Mouse (Mus musculus) layer of hippocampus, postnatal 14 days (tissue): ENCODE results near the gene Rftn1. TPM values are rescaled to one million over a fixed set of nuclear protein-coding genes. Genes with fewer than 3 reads are reported as not detected.

Experiments used
- DNase-seq, 2 experiments: peaks; one replicate each; pipeline ENCODE4 v3.0.0; 2021 to 2022; ENCODE audit warnings: low spot score in 2 of 2, mixed read lengths in 1 of 2
- total RNA-seq, 2 experiments: library from RNA; stranded (reverse); gene quantifications; 2 replicates each; pipeline ENCODE4 v1.2.3; 2021

The Rftn1 gene
- total RNA-seq, 2 experiments from 2014 or later: 12.8 to 14.5 TPM

DNA sequence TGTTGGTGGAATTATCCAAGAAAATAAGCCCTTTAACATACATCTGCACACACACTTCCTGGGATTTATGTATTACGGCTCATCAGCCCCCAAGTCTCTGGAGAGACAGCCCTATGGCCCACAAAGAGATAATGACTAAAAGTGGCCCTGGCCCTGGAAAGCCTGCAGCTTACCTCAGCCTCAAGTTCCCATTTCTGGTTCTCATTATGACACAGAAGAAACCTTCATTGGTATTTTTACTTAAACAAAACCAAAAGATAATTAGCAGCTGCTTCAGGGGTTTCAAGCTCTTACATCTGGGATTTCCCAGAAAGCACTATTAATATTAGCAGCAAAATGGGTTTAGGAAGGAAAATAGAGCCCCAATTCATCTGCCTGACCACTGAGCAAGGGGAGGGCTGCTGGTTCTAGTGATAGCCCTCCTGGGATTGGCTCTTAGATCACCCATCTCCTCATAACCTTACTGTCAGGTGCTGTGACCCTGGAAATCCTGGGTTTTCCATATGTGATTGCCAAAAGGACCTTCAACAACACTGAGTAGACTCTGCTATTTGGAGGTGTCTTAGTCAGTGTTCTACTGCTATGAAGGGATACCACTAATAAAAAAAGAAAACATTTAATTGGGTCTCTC, 14.8 kb upstream of the Rftn1 start:
- no peak for DNase-seq

DNA sequence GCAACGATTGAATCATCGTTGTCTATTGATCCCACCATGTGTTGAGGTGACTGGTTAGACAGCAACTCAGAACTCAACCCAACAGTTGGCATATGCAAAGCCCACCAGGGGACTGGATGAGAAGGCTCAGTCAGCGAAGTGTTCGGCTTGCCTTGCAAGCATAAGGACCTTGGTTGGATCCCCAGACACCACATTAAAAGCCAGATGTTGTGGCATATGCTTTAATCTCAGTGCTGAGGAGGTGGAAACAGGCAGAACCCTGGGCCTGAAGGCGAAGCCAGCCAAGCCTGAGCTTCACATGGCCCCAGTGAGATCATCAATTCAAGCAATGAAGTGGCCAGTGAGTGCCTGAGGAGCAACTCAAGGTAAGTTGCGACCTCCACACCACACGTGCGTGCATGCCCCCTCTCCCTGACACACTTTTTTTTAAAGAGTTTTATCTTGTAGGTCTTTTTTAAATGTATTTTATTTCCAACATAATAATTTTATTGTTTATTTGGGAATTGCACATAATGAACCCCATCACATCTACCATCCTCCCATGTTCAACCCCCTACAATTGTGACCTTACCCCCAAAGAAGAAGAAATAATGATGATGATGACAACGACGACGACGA, 11.5 kb upstream of the Rftn1 start:
- no peak for DNase-seq

DNA sequence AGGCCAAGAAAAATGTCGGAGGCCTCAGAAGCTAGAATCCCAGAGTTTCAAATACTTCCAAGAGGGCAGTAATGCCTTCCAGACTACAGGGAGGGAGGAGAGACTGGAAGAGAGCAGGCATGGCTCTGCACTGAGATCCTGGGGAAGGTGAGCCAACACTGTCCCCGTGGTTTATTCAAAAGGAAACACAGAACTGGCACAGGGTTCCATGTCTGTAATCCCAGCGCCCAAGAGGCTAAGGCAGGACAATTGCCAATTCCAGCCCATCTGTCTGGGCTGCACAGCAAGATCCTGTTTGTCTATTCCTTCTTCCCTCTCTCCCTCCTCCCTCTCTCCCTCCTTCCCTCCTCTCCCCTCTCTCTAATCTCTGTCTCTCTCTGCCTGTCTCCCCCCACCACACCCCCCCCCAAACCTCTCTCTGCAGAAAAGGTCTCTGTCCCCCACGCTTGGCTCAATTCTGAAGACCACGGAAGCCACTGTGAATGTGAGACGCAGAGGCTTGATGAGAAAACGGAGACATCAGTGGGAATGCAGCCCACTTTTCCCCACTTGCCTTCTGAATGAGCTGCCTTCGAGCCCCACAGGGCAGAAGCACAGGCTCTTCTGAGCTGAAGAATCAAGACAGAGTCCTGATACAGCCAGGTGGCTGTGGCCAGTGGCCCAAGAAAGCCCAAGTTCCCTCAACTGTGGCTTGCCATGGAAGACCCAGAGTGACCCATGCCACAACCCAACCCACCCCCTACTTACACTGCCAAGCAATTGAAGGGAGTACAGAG, 8.8 kb upstream of the Rftn1 start:
- DNase-seq: no peak

DNA sequence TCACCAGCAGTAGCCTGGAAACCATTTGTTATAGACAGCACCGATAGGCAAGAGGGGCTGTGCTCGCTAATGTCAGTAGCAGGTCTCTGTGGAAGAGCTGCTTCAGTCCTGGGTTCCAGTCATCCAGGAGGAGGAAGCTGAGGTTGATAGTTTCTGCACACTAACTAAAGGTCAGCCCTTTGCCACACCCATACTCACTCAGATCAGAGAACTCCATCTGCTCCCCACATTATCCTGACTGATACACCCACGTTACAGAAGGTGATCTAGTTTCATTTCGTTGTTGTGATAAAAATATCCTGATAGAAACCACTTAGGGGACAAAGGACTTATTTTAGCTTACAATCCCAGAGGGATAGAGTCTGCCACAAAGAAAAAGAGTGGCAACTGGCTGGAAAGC, 7.1 kb upstream of the Rftn1 start:
- no peak for DNase-seq

DNA sequence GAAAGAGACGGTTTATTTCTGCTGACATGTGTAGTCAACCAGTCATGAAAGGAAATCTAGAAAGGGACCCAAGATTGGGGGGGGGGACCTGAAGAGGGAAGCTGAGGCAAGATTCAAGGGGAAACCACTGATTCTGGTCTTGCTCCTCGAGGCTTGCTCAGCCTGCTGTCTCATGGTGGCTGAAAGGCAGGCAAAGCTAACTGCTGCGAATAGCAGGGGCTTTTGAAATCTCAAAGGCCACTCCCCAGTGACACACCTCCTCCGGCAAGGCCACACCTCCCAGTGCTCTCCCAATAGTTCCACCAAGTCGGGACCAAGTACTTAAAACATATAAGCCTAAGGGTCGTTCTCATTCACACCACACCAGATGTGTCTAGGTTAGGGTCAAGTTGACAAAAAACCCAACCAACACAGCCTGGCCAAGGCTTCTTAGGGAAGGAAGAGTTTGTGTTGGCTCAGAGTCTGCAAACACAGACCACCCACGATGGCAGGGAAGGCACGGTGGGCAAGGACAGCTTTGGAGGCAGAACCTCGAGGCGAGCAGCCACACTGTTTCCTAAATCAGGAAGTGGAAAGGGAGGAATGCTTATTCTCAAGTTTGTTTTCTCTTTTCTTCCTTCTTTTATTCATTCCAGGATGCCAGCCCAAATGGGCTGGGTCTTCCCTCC, 5.7 kb upstream of the Rftn1 start:
- DNase-seq: no peak

DNA sequence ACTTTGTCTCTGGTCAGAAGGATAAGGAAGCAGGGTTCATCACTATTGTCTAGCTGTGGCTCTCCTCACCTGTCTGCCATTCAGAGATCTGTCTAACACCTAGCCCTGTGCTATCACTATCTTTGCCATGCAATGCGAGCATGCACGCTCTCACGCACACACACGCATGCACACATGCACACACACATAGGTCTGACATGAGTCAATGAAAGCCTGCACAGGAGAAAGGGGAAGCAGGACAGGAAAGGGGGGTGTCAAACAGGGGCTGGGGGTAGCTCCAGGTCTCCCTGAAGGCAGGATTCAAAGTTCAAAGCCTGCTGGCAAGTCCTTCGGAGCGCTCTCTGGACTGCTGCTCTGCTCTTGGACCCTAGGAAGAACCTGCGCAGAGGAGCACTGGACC, 4.9 kb upstream of the Rftn1 start:
- no peak for DNase-seq

DNA sequence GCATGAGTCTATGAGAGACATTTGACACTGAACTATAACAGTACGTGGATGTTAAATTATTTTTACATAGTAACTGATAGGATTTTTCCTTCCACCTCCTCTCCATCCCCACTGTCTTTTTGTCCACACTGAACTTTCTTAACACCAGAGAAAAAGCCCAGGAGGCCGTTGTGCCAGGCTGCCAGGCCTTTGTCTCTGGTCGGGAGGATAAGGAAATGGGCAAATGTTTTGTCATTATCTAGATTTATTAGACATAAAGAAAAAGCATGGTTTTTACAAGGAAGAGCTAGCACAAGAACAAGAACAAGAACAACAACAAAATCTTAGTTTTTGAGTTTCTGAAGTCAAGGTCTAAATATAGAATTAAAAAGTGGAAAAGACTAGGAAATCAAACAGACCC, 4.1 kb upstream of the Rftn1 start:
- DNase-seq: no peak

DNA sequence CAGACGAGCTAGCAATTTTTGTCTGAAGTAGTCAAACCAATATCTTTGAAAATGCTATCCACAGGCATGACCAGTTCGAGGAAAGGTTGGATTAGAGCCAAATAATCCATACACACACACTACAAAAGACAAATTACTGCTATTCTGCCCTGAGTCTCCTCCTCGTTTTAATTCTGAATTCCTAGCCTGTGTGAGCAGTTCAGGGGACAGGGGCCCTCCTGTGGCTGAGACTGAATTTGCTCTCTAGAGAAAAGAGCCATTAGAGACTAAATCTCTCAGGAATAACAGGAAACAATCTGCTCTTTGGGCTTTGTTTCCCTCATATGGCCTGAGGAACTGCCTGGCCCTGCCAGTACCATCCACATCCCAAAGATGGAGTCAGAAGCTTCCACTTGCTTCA, 3.2 kb upstream of the Rftn1 start:
- DNase-seq: peak in 1 of 2 experiments; percentile 55

DNA sequence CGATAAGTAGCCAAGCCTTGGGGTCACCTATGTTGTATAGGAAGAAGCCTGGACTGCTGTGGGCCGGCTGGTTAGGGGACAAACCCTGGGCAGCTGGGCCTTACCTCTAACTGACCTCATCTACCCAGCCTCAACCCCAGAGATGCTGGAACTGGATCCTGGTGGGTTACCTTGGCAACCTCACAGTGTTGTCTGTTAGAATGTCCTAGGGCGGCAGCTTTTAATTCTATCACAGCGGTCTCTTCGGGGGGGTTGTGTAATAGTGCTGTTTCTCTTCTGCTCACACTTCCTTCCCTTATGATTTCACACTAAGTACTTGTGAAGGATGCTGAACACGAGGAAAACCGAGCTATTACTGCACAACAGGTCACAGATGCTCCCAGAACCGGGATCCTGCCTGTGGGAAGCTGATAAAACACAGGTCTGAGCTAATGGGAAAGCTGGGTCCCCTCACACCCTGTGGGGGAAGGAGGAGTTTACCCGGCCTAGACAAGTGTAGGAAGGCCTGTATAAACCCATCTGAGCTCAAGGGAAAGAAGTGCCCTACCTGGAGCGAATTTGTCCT, 2.0 kb upstream of the Rftn1 start:
- no peak for DNase-seq

DNA sequence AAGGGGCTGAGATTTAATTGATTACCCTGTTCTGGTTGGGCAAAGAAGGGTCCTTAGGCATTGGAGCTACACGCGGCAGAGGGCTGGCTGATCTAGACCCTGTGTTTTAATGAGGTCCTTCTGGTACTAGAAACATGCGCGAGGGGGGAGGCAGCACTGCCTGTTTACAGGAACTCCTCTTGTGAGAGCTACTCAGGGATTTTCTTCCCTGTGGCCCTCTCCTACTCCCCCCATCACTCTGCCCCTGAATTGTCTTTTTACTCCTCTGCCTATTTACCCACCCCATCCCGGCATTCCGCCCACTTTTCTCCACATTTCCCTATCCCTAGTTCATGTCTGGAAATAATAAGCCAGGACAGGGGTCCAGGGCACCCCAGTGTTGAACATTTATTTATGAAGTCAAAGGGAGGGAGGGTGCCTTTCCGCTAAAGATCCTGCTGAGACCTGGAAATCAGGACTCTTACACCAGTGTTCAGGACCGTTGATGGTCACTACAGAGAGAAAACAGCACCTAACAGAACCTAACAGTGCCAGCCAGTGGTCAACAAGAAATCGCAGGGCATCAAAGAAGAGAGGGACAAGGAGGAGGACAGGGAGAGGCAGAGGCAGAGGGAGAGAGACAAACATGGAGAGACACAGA, 964 bp upstream of the Rftn1 start:
- DNase-seq: no peak

DNA sequence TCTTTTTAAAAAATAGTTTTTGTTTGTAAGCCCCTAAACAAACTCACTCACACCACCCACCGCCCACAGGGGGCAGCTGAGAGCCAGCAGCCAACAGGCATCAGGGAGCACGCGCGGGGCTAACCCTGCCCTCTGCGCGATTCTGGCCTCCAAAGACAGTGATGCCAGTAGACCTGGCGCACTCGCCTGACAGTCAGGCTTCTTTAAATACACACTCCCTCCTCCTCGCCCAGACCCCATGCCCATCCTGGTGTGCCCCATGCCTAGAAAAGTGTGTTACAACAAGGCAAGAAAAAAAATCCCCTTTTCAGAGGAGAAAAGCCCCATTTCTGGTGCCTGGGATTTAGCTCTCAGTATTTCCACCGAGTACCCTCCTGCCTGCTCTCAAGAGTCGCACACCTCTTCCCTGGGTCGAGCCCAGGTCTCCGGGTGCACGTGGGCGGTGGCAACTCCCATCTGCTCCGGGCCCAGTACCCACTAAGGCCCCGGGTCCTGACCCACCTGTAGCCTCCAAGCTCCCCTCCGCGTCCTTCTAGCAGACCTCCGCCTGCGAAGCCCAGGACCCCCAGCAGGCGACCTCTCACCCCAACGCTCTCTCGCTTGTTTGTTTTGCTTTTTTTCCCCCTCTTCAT, 977 bp downstream of the Rftn1 start:
- DNase-seq: peak in 1 of 2 experiments; percentile 42

DNA sequence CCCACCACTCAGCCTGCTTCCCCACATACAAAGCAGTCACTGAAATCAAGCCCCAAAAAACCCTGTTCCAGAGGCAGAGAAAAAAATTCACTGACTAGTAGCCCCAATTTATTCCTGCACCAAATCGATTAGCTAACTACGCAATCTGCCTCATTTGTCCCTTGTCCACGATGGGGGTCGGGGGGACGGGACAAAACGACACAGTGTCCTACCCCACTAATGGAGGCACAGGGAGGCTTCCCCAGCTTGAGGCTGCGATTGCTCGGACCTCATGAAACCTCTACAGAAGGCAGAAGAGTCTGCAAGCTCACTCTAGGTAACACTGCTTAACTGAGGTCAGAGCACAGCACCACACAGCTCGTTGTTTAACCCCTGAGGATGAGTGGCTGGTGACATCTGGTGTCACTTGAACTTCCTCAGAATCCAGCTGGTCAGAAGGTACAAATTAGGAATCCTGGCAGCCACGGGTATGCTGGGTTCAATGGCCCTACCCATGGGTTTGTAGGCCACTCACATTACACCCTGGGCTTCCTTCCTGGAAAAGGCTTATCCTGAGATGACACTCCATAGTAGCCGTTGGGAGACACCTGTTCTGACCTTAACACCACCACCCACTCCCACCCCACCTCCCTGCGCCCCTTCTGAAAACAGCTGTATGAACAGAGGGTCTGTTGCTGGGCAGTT, 1.7 kb downstream of the Rftn1 start:
- DNase-seq: no peak

DNA sequence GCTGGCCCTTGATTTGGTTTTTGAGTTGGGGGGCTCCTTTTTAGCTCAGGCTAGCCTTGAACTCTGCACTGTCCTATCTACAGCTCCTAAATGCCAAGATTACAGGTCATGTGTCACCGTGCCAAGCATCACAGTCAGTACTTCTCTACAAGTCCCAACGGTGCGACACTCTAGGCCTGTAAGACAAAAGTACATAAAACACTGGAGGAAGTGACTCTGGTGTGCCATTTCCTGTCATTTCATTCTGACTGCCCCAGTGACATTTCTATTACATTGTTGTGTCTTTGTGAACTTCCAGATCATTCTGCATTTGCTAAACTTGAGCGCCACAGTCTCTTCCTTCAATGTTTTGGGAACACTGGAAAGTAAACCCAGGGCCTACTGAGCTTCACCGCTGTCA, 4.9 kb downstream of the Rftn1 start:
- DNase-seq: no peak

DNA sequence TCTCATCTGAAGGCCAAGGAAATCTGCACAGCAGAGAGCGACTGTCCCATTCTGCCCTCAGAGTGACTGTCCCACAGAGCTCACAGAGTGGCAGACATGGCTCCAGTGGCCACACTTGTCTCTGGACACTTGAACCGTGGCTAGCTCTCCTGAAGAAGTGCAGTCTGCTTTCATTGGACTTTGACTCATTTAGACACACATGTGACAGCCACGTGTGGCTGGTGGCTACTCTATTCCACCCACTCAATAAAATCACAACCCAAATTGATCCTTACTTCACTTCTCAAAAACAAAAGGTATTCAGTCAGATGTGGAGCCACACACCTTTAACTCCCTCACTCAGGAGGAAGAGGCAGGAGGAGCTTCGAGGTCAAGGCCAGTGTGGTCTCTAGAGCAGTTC, 5.4 kb downstream of the Rftn1 start:
- no peak for DNase-seq

DNA sequence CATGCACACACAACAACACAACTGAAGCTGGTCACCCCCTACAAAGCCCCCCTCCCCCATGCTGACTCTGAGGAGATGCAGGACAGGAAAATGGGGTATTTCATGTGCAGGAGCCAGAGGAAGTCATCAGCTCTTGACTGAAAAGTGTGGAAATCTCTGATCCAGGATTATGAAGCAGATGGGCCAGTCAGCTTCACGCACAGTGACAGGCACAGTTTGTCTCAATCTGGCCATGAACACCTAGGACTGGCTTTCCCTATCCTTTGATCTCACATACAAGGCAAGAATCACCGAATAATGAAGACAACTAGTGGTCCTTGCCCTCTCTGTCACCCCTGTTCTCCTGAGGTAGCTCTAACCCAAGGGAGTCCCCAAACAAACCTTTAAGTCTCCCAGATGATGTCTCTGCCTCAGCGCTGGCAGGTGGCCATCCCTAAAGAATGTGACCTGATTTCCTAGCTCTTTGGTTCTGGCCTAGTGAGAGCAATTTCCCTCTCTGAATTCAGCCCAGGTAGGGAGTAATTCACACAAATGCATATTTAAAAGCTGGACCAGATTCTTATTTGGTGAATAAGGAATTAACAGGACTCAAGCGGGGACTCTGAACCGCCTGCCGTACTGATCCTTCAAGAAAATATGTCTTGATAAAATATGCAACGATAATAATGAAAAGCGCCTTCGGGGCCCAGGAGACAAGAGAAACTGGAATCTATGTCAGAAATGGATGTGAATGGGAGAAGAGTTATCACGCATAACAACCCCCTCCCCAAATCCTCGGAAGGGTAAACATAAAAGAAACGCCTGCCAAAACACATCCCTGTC, 6.0 kb downstream of the Rftn1 start:
- DNase-seq: no peak

DNA sequence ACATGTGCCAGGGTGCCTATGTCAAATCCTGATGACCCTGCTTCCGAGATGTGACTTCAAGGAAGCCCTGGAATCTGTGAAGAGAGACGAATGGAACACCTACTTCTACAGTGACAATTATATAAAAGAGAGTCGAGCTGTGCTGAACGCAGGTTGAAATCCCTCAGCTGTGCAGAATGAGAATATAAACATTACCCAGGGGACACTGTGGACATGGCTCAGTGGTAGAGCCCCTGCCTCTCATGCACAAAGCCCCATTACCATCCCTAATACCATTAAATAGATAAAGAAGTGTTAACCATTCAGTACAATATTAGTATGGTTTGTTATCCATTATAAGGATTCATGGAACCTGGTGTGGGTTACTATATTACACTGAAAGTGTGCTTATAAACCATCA, 7.2 kb downstream of the Rftn1 start:
- no peak for DNase-seq

DNA sequence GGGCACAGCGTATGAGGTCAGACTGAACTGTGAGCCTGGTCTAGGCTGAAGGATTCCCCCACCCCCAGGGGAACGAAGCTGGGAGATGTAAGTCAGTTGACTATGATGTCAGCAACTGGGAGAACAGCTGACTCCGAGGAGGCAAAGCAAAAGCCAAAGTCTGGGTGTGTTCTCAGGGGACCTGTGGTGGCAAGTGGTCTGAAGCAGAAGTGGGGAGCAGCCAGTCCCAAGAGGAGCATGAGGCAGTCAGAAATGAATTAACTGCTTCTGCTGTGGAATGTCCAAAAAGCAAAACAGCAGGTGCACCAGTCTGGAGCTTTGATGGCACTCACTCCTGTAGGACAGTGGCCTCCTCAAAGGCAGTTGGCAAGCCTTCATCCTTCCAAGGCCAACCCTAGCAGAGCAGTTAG, 7.9 kb downstream of the Rftn1 start:
- no peak for DNase-seq

DNA sequence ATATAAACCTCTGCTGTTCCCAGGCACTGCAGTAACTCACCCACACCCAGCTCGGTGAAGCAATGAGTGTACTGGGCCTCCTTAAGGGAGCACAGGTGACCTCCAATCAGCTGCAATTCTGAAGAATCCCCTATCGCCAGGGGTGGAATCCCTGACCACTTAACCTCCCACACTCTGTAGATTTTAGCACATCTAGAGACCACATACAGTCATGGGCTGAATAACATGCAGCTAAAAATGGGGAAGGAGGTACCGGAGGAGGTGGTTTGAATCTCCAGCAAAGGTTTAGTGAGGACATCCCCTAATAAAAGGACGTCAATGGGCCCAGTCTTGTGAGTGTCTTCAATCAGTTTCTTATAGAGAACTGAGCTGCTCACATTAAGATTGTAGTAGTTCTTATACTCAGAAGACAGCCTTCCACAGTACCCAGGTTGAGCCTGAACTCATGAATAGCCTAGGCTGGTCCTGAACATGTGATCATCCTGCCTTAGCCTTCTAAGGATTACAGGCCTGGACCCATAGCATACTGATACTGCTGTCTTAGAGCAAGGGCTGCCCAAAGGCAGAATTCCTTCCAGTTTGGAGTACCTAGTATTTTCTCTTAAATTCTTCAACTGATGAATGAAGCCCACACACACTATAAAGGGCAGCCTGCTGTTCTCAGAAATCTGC, 9.4 kb downstream of the Rftn1 start:
- no peak for DNase-seq

DNA sequence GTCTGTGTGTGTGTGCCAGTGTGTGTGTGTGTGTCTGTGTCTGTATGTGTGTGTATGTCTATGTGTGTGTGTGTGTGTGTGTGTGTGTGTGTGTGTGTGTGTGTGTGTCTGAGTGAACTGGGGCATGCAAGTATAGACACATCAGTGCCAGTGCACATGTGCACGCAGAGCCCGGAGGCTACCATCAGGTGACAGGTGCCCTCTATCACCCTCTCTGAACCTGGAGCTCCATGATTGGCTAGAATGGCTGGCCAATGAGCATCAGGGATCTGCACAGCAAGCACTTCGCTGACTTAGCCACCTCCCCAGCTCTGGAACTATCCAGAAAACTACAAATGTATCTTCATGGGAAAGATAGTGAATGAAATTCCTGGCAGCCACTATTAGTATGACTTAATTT, 16.7 kb downstream of the Rftn1 start:
- no peak for DNase-seq
